Mouse (Mus musculus) limb, embryonic 14.5 days (tissue): ENCODE measurements at regions not wholly inside any gene's neighbourhood (a gene's known extent, or its start where the extent isn't known, plus 50 kb on each side); places are given as distances from the start of the nearest gene placed in this dataset.

Source experiments
- ATAC-seq: fragments of 200-750 bp; cut with Nextera tagmentation; 2 replicates; pipeline ENCODE4 v1.8.0; 2017; ENCODE audit warnings: low read depth, moderate number of reproducible peaks, moderate TSS enrichment; ENCODE audit not compliant: low FRiP score
- DNase-seq: peaks from one replicate; pipeline ENCODE4 v3.0.0-alpha.2; 2015; ENCODE audit warnings: low spot score
- H3K27ac ChIP-seq: fragments of 300-500 bp; sonication (generic); replicated peaks from 2 replicates; pipeline ENCODE4 v1.5.1; 2014; ENCODE audit warnings: low read depth, mild to moderate bottlenecking, low read length, moderate library complexity, mixed read lengths
- H3K27me3 ChIP-seq: fragments of 300-500 bp; sonication (generic); 2 replicates; pipeline ENCODE4 v1.6.1; 2014; ENCODE audit warnings: low read length, mixed read lengths; ENCODE audit not compliant: control insufficient read depth, insufficient read depth
- H3K36me3 ChIP-seq: fragments of 300-500 bp; sonication (generic); 2 replicates; pipeline ENCODE4 v1.6.1; 2014; ENCODE audit warnings: mild to moderate bottlenecking, low read length, moderate library complexity, mixed read lengths; ENCODE audit not compliant: control insufficient read depth, insufficient read depth
- H3K4me1 ChIP-seq: fragments of 300-500 bp; sonication (generic); 2 replicates; pipeline ENCODE4 v1.6.1; 2014; ENCODE audit warnings: antibody characterized with exemption, low read length, mixed read lengths; ENCODE audit not compliant: control insufficient read depth, insufficient read depth
- H3K4me2 ChIP-seq: fragments of 300-500 bp; sonication (generic); replicated peaks from 2 replicates; pipeline ENCODE4 v1.6.1; 2014; ENCODE audit warnings: low read depth, mild to moderate bottlenecking, low read length, moderate library complexity; ENCODE audit not compliant: severe bottlenecking
- H3K4me3 ChIP-seq: fragments of 300-500 bp; sonication (generic); replicated peaks from 2 replicates; pipeline ENCODE4 v1.5.1; 2014; ENCODE audit warnings: low read length
- H3K9ac ChIP-seq: fragments of 300-500 bp; sonication (generic); 2 replicates; pipeline ENCODE4 v1.6.1; 2014; ENCODE audit warnings: mild to moderate bottlenecking, low read depth, low read length, moderate library complexity; ENCODE audit not compliant: severe bottlenecking
- H3K9me3 ChIP-seq: fragments of 300-500 bp; sonication (generic); 2 replicates; pipeline ENCODE4 v1.6.1; 2016; ENCODE audit warnings: low read length; ENCODE audit not compliant: control insufficient read depth
- POLR2A ChIP-seq: fragments of 200-500 bp; IDR thresholded peaks from 2 replicates; pipeline ENCODE4 v1.8.0; 2012; ENCODE audit warnings: inconsistent platforms, mild to moderate bottlenecking, moderate library complexity, borderline replicate concordance; ENCODE audit not compliant: insufficient read depth, insufficient read length; ENCODE audit errors: extremely low read depth
- WGBS: fragments of 180-500 bp; shearing (Covaris S2); extraction: QIAGEN DNeasy Blood & Tissue Kit; methylation state at CpG from one replicate; pipeline ENCODE4 v1.1.7; 2014; 5-methylcytosine and 5-hydroxymethylcytosine counted together

DNA sequence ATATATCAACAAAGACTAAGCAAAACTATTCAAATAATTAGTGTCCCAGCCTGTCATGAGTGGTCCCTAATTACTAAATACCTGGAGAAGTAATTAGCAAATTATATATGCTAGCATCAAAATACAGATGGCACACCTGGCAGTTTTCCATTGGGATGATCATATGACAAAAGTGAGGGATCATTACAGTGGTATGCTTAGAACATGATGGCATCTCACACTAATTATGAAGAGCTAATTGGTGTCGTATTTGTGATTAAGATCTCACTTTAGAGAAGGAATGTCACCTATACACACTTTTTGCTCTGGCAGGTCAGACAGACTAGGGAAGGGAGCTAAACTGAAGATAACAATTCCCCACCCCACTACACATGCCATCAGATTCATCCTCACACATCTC is 425.1 kb downstream of the Slc22a22 start:
- Histone ChIP-seq H3K36me3 (no peaks in the 10 kb centered on the region), H3K27me3 (no peaks in the 10 kb centered on the region), H3K4me1 (peaks cover 8% of the 10 kb centered on the region), H3K4me2 (no peak overlapping the region), H3K9ac (no peak overlapping the region), H3K9me3 (no peaks in the 10 kb centered on the region), H3K4me3 (no peak overlapping the region), H3K27ac (no peak overlapping the region)
- WGBS: 77% methylated on average over 1 of the region's 1 CpGs
- no peak for TF ChIP-seq POLR2A
- ATAC-seq: no peak
- DNase-seq: no peak

DNA sequence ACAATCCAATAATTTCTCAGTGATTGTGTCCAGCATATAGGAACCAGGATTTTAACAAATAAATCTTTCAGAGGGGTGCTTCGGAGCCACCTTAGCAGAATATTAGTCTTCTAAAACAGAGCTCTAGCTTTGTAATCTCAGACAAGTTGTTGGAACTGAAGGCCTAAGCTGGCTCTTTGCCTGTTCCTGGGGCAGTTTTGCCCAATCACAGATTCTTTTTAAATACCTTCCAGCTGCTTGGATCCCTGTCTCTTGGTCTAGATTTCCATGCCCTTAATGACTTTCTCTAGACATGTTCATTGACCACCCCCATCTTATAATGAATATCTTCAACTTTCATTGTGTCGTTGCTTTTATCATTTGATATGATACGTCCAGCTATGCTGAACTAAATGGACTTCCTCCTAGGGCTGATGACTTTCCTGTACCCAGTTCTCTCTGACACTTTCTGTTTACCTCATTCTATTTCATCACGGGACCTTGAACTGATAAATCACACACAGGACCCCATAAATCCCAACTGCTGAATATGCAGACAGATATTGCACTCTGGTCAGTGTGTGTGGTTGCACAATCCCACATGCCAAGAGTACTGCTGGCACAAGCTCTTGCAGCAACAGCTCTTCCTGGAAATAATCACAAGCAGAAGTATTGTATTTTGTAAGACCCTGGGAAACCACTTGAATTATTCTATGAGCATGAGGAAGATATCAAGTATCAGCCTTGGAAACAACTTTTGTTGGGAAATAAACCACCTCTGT is 440.4 kb downstream of the Slc22a22 start:
- Histone ChIP-seq H3K36me3 (no peaks in the 10 kb centered on the region), H3K9me3 (no peaks in the 10 kb centered on the region), H3K9ac (no peak overlapping the region), H3K27ac (no peak overlapping the region), H3K27me3 (no peaks in the 10 kb centered on the region), H3K4me2 (no peak overlapping the region), H3K4me3 (no peak overlapping the region), H3K4me1 (no peaks in the 10 kb centered on the region)
- ATAC-seq (no peak), DNase-seq (peak; percentile 20)
- WGBS: 71% methylated on average over 4 of the region's 4 CpGs
- TF ChIP-seq POLR2A: no peak

DNA sequence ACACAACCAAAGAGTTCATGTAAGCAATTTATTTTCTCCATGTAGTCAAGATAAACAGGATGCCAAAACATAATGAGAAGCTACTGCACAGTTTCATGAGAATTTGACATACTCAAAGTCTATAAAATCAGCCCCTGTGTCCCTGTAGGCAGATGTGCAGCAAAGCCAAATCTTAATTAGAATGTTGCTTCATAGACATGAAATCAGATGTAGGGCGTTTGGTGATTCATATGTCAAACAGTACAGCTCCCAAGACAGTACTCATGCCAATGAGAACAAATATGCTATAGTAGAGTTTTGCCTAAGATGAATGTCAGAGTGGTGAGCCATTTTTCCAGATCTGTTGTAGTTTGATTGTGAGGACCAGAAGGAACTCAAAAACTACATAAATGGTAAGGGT is 444.4 kb downstream of the Slc22a22 start:
- H3K36me3 ChIP-seq: no peaks in the 10 kb centered on the region
- no peak overlapping the region for H3K4me2 ChIP-seq
- DNase-seq: no peak
- no peak for ATAC-seq
- H3K27ac ChIP-seq: no peak overlapping the region
- H3K4me1 ChIP-seq: no peaks in the 10 kb centered on the region
- TF ChIP-seq POLR2A: no peak
- H3K9ac ChIP-seq: no peak overlapping the region
- H3K4me3 ChIP-seq: no peak overlapping the region
- no peaks in the 10 kb centered on the region for H3K9me3 ChIP-seq
- no peaks in the 10 kb centered on the region for H3K27me3 ChIP-seq
- WGBS: 61% methylated on average over 1 of the region's 1 CpGs
